Mouse (Mus musculus): ENCODE measurements around the gene Rtn1.

Rtn1 gene

DNA sequence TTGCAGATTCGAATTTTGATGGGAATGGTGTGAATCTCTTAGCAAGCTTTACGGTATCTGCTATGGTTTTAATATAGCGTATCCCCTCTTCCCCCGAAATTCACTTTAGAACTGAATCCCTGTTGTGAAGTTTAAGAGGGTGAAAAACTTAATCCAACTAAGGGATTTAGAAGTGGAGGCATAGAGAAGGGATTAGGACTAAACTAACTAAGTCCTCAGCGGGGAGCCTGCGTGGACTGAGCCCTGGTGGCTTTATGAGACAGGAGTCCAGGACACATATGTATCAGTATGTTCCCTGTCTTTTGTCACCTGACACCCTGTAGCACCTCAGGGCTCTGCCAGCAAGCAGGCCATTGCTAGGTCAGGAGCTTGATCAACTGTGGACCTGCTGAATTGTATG lies 181.1 kb downstream of the Rtn1 start:
- no peak for DNase-seq

DNA sequence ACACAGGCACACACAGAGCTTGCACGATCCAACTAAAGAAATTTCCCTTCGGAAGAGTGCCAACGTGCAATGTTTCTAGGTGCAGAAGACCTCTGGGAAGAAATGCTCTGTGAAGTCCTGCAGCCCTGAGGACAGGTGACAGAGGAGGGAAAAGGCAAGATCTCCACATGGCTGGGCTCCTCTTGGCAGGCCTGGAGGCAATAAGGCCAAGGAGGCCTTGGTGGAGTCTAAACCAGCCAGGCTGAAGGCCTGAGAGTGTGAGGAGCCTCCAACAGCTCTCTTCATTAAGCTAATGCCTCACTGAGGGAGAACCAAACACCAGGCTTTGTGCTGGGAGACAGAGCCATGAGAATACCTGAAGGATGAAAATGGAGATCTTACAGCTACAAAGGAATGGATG lies 183.5 kb downstream of the Rtn1 start:
- DNase-seq = no peak

- no peak for DNase-seq
These were observed 185.2 kb downstream of the Rtn1 start for GRCm38 (mm10) chr12:72223557-72224102.

DNA sequence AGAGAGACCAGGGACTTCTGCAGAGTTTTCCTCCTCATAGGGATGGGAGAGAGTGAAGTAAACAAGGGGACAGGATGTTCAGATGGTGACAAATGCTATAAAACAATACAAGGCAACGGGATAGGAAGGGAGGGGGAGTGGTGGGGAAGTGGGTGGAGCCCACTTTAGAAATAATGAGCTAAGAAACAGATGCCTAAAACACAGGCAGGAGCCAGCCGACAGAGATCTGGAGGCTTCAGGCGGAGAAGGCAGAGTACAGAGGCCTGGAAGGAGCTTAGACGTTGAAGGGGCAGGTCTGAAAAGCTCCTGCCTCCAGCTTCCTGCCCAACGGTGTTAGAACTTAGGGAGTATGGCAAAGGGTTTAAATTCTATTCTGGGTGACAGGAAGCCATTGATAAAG lies 195.3 kb downstream of the Rtn1 start:
- no peak for DNase-seq

DNA sequence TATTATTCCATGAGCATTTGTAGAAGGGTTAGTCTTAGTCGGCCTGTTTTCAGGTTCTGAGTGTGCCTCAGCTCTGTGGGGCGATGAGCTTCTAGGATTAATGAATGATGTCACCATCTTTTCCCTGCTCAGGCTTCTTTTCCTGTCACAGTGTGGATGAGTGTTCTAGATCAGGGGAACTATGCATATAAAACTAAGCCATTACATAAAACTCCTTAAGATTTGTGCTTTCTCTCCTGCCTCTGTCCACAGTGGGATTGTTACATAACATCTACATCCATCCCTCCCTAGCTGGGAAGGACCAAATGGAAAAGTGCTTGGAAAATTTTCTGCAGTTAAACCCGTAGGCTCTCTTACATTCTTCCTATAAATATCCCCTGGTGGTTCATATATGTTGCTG lies 208.0 kb downstream of the Rtn1 start:
- DNase-seq = no peak

DNA sequence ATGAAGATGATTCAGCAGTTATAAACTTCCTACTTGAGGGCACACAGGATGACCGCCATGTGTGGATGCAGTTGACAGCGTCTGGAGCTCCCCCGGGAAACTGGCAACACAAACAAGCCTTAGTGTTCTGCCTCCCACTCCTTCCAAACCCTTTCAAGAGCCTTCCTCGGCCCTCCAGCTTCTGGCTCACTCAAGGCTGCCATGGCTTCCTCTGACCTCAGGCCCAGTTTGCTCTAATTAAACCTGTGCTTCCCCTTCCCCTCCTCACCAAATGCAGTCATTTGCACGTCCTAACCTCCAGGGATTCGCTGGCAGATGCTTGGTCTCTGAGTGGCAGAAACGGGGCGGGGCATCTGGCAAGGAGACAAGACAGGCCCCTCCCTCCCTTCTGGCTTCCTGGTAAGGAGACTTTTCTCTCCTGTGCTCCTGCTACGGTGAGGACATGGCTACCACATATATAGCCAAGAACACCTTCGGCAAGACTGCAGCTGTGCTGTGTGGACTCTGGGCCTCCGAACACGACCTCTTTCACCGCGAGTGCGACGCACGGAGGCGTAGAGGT lies 210.8 kb downstream of the Rtn1 start:
- DNase-seq = no peak

GRCm38 (mm10) chr12:72197434-72197833 lies 211.4 kb downstream of the Rtn1 start:
- no peak for DNase-seq

DNA sequence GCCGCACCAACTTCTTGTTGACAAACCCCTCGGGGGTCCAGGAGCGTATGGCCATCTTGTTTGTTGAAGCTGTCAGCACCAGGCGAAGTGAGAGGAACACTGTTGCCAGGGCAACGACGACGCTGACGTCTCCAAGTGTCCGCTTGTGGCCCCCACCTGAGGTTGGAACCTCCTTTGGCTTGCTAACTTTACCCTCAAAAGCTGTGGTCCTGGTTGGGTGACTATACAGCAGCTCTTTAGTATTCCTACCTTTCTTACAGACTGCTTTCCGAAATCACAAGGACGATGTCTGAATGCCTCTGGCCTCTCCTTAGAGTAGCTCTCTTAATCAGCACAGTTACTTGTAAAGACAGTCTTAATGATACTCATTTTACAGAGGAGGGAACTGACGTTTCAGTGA lies 223.9 kb downstream of the Rtn1 start, which contains the start of gene Ccdc175:
Gene Ccdc175, minus strand, starts transcription at position 101 of the 400 bp plus-strand sequence.
- DNase-seq = no peak

GRCm38 (mm10) chr12:72179561-72179960 lies 229.3 kb downstream of the Rtn1 start:
- DNase-seq = no peak

- DNase-seq = no peak
These were observed 230.5 kb downstream of the Rtn1 start for GRCm38 (mm10) chr12:72178322-72178721.
